Mouse (Mus musculus): ENCODE measurements around the gene Pdcd4.
"Not testable (repeated sequence)": the region's sequence is repeated elsewhere in the genome, so short reads cannot be mapped to it uniquely, and the experiment has no call there.

The Pdcd4 gene

GRCm38 (mm10) chr19:53902739-53903487 lies 10.9 kb downstream of the Pdcd4 start:
- peak; percentile 96 for DNase-seq

GRCm38 (mm10) chr19:53903507-53904321 lies 11.7 kb downstream of the Pdcd4 start:
- DNase-seq, result peak; percentile 52

DNA sequence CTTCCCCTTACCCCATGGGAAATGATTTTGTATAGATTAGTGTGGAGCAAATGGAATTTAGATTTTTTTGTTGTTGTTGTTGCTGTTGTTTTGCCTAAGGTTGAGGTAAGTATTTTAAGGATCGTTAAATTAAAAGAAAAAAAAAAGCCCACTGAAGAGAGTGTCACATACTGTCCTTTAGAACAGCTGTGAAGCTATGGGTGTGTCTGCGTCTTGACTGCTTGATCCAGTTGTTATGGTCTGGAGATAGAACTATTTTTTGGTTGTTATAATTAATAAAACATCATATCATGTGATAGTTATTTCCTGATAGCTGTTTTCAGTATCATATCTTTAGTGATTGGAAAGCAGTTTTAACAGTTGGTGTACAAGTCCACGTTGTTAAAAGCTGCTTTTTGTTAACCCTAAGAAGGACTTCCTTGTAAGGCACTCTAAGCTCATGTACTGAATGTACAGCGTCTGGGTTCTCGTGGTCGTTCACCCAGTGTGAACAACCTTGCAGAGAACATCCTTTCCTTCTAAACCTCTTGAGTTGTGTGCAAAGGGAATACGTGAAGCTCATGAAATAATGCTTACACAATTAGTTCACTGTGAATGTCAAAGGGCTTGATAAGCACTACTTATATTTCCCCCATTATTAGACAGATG lies 12.9 kb downstream of the Pdcd4 start:
- no peak for DNase-seq

DNA sequence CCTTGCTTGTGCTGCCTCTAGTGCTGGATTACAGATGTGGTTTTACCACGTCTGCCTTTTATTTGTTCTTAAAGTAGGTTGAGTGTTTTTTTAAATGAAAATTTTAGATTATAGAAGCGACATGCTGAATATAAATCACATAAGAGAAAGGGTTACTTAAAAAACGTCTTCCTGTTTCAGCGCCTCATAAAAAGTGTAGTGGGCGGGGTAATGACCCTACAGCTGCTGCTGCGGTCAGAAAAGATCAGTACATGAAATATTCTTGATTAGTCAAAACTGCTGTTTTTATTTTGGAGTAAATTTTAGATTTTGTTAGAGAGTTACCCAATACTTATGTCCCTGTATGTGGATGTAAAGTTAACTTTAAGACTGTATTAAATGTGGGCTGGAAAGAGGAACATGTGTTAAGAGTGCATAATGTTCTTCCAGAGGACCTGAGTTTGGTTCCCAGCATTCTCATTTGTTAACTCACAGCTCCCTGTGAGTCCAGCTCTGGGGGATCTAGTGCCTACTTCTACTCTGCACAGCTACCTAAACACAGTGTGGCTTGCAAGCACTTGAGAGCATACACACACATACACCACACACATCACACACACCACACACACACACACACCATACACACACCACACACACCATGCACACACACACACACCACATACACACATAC lies 14.1 kb downstream of the Pdcd4 start:
- DNase-seq, result no peak

- not testable (repeated sequence) for DNase-seq
Measured at GRCm38 (mm10) chr19:53906703-53907070, 14.7 kb downstream of the Pdcd4 start.

DNA sequence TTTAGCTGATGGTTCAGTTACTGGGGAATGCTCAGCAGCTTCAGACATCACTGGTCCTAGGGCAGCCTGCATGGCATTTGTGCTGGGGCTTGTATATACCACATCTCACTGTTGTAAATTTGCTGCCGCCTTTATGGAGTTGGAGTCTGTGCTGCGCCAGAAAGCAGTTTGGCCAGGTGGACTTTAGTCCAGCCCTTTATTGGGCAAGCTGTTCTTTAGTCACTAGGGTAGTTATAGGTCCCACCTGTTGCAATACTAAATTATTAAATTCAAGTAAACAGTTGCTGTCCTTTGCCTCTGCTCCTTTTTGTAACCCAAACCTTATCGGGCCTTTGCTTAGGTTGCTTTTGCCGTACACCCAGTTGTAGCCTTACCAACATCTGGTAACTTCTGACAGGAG lies 22.9 kb downstream of the Pdcd4 start:
- no peak for DNase-seq

DNA sequence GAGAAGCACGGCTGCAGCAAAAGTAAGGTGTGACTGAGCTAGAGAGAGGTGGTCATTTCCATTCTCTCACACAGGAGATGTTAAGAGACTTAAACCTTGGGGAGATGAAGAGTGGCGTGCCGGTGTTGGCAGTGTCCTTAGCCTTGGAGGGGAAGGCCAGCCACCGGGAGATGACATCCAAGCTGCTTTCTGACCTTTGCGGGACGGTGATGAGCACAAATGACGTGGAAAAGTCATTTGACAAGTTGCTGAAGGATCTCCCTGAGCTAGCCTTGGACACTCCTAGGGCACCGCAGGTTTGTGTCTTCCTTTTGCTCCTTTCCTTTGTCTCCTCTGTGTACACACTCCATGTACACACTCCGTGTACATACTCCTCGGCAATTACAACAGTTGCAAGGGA lies 27.5 kb downstream of the Pdcd4 start:
- no peak for DNase-seq

GRCm38 (mm10) chr19:53921996-53922395 lies 30.0 kb downstream of the Pdcd4 start:
- not testable (repeated sequence) for DNase-seq

DNA sequence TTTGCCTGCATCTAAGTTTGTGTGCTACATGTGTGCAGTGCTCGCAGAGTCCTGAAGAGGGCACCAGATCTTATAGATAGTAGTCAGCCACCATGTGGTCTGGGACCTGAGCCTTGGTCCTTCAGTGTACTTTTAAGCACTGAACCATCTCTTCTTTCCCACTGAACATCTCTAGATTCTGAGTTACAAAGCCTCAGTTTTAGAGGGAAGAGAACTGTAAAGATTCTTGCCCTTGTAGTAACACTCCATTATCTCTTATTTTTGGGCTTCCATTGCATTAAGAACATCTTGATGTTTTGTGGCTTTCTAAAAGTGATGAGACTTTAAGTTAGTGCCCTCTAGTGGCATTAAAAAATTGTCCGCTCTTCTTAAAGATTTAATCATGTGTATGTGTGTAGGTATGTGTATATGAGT lies 33.3 kb downstream of the Pdcd4 start:
- DNase-seq, result peak; percentile 54

- DNase-seq, result no peak
Measured at GRCm38 (mm10) chr19:53926705-53927104, 34.7 kb downstream of the Pdcd4 start.

DNA sequence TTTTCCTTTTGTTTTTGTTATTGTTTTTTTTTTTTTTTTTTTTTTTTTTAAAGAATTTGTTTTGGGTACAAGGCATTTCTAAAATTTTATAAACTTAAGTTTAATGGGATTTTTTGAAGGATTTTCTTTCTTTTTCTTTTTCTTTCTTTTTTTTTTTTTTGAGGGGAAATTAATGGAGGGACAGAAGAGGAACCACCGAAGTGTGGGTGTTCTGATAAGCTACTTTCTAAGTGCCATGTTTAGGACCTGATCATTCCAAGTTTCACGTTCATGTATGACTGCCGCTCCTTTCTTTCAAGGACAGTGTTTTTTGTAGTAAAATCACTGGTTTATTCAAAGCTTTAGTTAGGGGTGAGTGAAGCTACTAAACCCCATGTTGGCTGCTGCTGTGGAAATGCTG lies 37.2 kb downstream of the Pdcd4 start:
- DNase-seq, result no peak

DNA sequence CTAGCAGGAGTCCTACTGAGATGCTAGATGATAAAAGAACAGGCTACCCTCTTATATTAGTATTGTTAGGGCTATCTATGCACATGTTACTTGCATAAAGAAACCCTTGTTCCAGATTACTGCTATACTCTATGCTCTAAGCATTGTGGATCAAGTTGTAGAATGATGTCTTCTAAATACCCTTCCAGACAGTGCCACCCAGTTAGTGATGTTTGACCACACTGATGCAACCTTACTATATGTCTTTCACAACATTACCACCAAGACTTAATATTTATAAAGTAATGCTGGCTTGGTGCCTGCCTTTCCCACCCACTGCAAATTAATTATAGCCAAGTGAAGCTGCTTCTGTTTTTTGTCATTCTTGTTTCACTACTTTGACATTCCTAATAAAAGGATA lies 41.0 kb downstream of the Pdcd4 start:
- no peak for DNase-seq

DNA sequence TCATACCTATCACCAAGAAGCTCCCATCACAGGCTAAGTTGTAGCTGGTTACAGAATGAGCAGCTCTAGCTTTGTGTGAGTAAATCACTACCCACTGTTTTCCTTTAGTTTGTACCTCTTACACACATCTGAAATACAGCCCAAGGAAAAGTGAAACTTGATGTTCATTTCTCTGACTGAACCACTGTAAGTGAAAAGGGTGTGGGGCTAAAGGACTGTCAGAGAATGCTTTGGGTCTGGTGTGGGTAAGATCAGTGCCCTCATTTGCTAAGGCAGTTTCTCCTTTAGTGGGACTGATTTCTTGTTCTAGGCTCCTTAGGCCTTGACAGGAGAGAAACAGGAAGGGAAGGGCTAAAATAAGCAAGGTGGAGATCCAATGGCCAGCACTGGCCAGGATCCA lies 42.0 kb downstream of the Pdcd4 start:
- DNase-seq, result no peak

- no peak for DNase-seq
Measured at GRCm38 (mm10) chr19:53939467-53939866, 47.4 kb downstream of the Pdcd4 start.

DNA sequence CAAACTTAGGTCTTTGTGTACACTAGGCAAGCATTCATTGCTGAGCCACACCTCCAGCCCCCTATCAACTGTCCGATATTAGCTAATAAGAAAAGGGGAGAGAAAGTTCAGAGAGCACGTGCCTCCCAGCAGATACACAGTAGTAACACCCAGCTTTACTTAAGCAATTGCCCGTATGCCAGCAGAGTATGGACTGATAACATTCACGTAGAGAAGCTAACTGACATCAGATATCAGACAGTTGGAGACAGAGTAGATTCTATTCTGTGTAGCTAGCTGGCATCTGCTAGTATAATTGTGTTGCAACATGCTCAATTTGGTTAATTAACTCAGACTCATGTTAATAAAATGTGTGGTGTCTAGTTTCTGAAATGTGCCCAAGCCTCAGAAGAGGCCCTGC lies 49.1 kb downstream of the Pdcd4 start:
- no peak for DNase-seq

DNA sequence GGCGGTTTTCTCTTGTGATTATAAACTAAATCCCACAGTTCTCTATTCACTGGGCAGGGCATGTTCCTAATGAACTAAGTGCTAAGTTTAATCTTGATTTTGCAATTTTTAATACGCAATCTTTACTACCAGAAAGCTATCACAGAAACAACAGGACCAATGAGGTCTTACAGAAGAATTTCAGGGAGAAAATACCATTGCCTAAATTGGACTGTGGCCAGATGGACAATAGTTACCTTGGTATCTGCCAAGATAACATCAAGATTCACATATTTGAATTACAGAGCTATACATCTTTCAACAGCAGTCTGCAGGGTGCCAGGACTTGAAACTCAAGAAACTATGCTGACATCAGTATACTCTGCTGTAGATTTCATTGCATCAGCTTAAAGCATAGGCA lies 50.3 kb downstream of the Pdcd4 start:
- DNase-seq, result no peak

DNA sequence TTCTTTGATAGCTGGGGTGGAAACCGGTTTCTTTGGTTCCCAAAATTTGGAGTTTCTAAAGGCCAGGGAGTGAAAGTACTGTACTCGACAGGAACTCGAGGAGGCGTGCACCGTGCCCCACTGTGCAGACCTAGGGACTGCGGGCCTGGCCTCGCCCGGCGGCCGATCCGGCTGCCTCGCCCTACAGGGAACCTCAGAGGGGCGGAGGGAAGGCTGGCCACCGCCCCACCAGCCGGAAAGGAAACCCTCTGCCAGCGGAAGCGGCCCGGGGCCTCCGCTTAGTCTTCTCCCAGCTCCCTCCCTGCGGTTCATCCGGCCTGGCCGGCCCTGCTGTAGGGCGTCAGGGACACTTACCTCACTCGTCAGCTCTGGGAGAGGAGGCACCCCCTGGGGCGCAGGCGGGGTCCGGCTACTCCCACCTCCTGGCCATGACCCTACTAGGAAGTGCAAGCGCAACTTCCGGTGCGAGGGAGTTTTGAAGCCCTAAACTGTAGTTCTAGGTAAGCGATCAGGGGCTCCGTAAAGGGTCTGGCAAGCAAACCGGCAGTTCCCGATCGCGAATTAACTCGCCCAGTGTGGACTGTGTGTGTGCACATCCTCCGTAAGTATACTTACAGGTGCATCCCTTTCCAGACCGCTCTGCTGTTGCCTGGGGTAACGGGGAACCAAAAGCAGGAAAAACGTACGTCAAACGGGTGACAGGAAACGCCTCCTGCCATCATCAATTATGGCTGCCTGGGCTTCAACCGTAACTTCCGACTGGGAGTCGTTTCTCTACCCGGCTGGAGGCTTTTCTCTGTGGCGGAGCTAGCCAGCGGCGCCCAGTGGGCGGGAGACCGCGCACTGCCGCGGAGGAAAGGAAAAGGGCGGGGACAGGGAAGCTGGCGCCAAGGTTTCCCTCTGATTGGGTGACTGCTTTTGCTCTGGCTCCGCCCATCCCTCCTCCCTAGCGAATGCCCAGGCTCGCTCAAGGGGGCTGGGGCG lies 52.1 kb downstream of the Pdcd4 start, which contains the start of the genes Shoc2 and Bbip1:
Gene Shoc2 (plus strand): TSS at position 505 of the 984 bp plus-strand sequence.
Gene Bbip1 (minus strand): TSS at position 826 of the 984 bp plus-strand sequence.
- DNase-seq, result peak; percentile 99

GRCm38 (mm10) chr19:53944786-53945169 lies 52.7 kb downstream of the Pdcd4 start:
- no peak for DNase-seq

GRCm38 (mm10) chr19:53945171-53946042 lies 53.4 kb downstream of the Pdcd4 start:
- peak; percentile 42 for DNase-seq

- no peak for DNase-seq
Measured at GRCm38 (mm10) chr19:53957513-53957912, 65.5 kb downstream of the Pdcd4 start.

GRCm38 (mm10) chr19:53962511-53962910 lies 70.5 kb downstream of the Pdcd4 start:
- no peak for DNase-seq

Measured in kidney, adult 9 months (tissue).